Comparison of ENCODE assay signal across 21 mouse cellular contexts in the genomic region with DNA sequence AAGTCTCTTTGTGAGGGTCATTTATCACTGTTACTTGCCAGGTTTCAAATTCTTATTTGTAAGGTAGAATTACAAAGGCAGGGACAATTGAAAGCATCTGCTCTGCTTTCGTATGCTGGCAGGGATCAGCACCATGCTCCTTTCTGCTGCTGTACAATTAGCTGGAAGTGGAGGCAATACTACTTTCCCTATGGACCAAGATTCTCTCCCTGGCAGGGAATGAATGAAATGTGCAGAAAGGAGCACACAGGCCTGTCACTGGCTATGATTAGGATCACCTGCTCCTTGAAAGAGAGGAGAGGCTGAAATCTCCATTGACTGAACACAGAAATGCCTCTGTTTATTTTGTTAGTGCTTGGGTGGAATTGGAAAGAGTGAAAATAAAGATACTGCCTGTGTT.
DNase-seq lines count a peak whose midpoint lies in the region; ATAC-seq lines count a peak whose summit lies in the region.
"Had no signal": no experiment of that assay in that cellular context is flagged by ENCODE, and none has a peak within 500 bp of the region (broad histone marks: within the 10 kb centered on the region; RNA-seq: fewer than 3 reads in every experiment).

No protein-coding gene starts in this region.

- WGBS in forebrain, embryonic 14.5 days, result 29% methylated on average over 1 of the region's 1 CpGs
- WGBS in forebrain, embryonic 13.5 days, result 43% methylated on average over 1 of the region's 1 CpGs
- 65% methylated on average over 1 of the region's 1 CpGs for WGBS in midbrain, embryonic 14.5 days
- 75% methylated on average over 1 of the region's 1 CpGs for WGBS in midbrain, embryonic 10.5 days
- WGBS in embryonic facial prominence, embryonic 10.5 days, result 37% methylated on average over 1 of the region's 1 CpGs
- 52% methylated on average over 1 of the region's 1 CpGs for WGBS in heart, embryonic 12.5 days

- intact Hi-C loops in heart, postnatal 25 days (cut with DNase I), result no loop called here

- H3K4me3 ChIP-seq in forebrain, embryonic 14.5 days (ENCODE audit: low read depth, low read length), result no peak overlapping the region
- no peak overlapping the region for H3K4me3 ChIP-seq in forebrain, embryonic 13.5 days
- H3K4me3 ChIP-seq in midbrain, embryonic 14.5 days (replicated peaks; ENCODE audit: low read depth, low read length), result no peak overlapping the region
- no peak overlapping the region for H3K4me3 ChIP-seq in midbrain, embryonic 10.5 days
- no peak overlapping the region for H3K4me3 ChIP-seq in embryonic facial prominence, embryonic 10.5 days
- no peak overlapping the region for H3K4me3 ChIP-seq in heart, embryonic 12.5 days
- H3K4me3 ChIP-seq: kidney, embryonic 15.5 days; liver, embryonic 13.5 days had no signal

- H3K4me2 ChIP-seq in forebrain, embryonic 14.5 days (ENCODE audit: low read length), result no peak overlapping the region
- no peak overlapping the region for H3K4me2 ChIP-seq in forebrain, embryonic 13.5 days
- H3K4me2 ChIP-seq in midbrain, embryonic 14.5 days (ENCODE audit: low read length), result no peak overlapping the region
- no peak overlapping the region for H3K4me2 ChIP-seq in heart, embryonic 12.5 days
- H3K4me2 ChIP-seq: heart, embryonic 11.5 days; kidney, embryonic 15.5 days; liver, embryonic 13.5 days; lung, embryonic 14.5 days had no signal

- H3K9me3 ChIP-seq in forebrain, embryonic 14.5 days (replicated peaks; ENCODE audit: control insufficient read depth, low read length), result no peaks in the 10 kb centered on the region
- H3K9me3 ChIP-seq in forebrain, embryonic 13.5 days (replicated peaks), result no peaks in the 10 kb centered on the region
- H3K9me3 ChIP-seq in midbrain, embryonic 14.5 days (ENCODE audit: control insufficient read depth, low read length), result no peaks in the 10 kb centered on the region
- no peaks in the 10 kb centered on the region for H3K9me3 ChIP-seq in midbrain, embryonic 10.5 days (replicated peaks)
- no peaks in the 10 kb centered on the region for H3K9me3 ChIP-seq in embryonic facial prominence, embryonic 10.5 days
- no peaks in the 10 kb centered on the region for H3K9me3 ChIP-seq in heart, embryonic 12.5 days (replicated peaks)
- H3K9me3 ChIP-seq: kidney, embryonic 15.5 days had no signal

- H3K27ac ChIP-seq in forebrain, embryonic 14.5 days (ENCODE audit: low read depth, low read length), result no peak overlapping the region
- H3K27ac ChIP-seq in forebrain, embryonic 13.5 days, result no peak overlapping the region
- H3K27ac ChIP-seq in midbrain, embryonic 14.5 days (replicated peaks; ENCODE audit: low read depth, low read length), result no peak overlapping the region
- no peak overlapping the region for H3K27ac ChIP-seq in midbrain, embryonic 10.5 days (replicated peaks)
- H3K27ac ChIP-seq in embryonic facial prominence, embryonic 10.5 days (replicated peaks), result no peak overlapping the region
- H3K27ac ChIP-seq in heart, embryonic 12.5 days (ENCODE audit: poor library complexity, severe bottlenecking), result no peak overlapping the region
- H3K27ac ChIP-seq: kidney, embryonic 15.5 days; liver, embryonic 13.5 days had no signal

- no peaks in the 10 kb centered on the region for H3K36me3 ChIP-seq in forebrain, embryonic 14.5 days (ENCODE audit: control insufficient read depth, insufficient read depth, low read length)
- H3K36me3 ChIP-seq in forebrain, embryonic 13.5 days (ENCODE audit: poor library complexity, severe bottlenecking), result no peaks in the 10 kb centered on the region
- H3K36me3 ChIP-seq in midbrain, embryonic 14.5 days (ENCODE audit: control insufficient read depth, insufficient read depth, low read length), result no peaks in the 10 kb centered on the region
- H3K36me3 ChIP-seq in midbrain, embryonic 10.5 days, result no peaks in the 10 kb centered on the region
- no peaks in the 10 kb centered on the region for H3K36me3 ChIP-seq in embryonic facial prominence, embryonic 10.5 days (replicated peaks)
- no peaks in the 10 kb centered on the region for H3K36me3 ChIP-seq in heart, embryonic 12.5 days
- H3K36me3 ChIP-seq: kidney, embryonic 15.5 days; liver, embryonic 13.5 days had no signal

- no peaks in the 10 kb centered on the region for H3K27me3 ChIP-seq in forebrain, embryonic 14.5 days (replicated peaks; ENCODE audit: control insufficient read depth, insufficient read depth, low read length)
- no peaks in the 10 kb centered on the region for H3K27me3 ChIP-seq in forebrain, embryonic 13.5 days
- H3K27me3 ChIP-seq in midbrain, embryonic 14.5 days (ENCODE audit: control insufficient read depth, insufficient read depth, low read length), result no peaks in the 10 kb centered on the region
- H3K27me3 ChIP-seq in midbrain, embryonic 10.5 days (ENCODE audit: low read depth, poor library complexity, severe bottlenecking), result no peaks in the 10 kb centered on the region
- no peaks in the 10 kb centered on the region for H3K27me3 ChIP-seq in embryonic facial prominence, embryonic 10.5 days (replicated peaks; ENCODE audit: low read depth, poor library complexity, severe bottlenecking)
- no peaks in the 10 kb centered on the region for H3K27me3 ChIP-seq in heart, embryonic 12.5 days (replicated peaks)
- H3K27me3 ChIP-seq: kidney, embryonic 15.5 days; liver, embryonic 13.5 days had no signal

- peak; percentile 27 for DNase-seq in forebrain, embryonic 14.5 days (ENCODE audit: low spot score)
- peak; percentile 8 for DNase-seq in midbrain, embryonic 14.5 days
- no peak for DNase-seq in midbrain, embryonic 10.5 days (ENCODE audit: low spot score)
- DNase-seq in embryonic facial prominence, embryonic 10.5 days (ENCODE audit: low spot score), result peak; percentile 14
- no peak for DNase-seq in heart, postnatal 25 days (ENCODE audit: low spot score)
- DNase-seq: adrenal gland, adult 2 months; cerebellum, adult 18-20 months; cerebellum, postnatal 14 days; gastrocnemius, postnatal 10 days; heart, adult 11 months; heart, postnatal 10 days; kidney, postnatal 4 days; liver, embryonic 13.5 days; lung, embryonic 14.5 days; thymus, adult 2 months; thymus, postnatal 4 days had no signal

- no peak overlapping the region for H3K9ac ChIP-seq in forebrain, embryonic 14.5 days (ENCODE audit: low read length)
- H3K9ac ChIP-seq in forebrain, embryonic 13.5 days, result no peak overlapping the region
- no peak overlapping the region for H3K9ac ChIP-seq in midbrain, embryonic 14.5 days (replicated peaks; ENCODE audit: low read length)
- H3K9ac ChIP-seq in heart, embryonic 12.5 days, result no peak overlapping the region
- H3K9ac ChIP-seq: kidney, embryonic 15.5 days; liver, embryonic 13.5 days; lung, embryonic 14.5 days had no signal

- ATAC-seq in forebrain, embryonic 14.5 days, result 0 out of 2 replicates have a peak, but pooled peaks have one; percentile 32
- ATAC-seq in forebrain, embryonic 13.5 days, result no peak
- ATAC-seq in midbrain, embryonic 14.5 days (ENCODE audit: low FRiP score, low TSS enrichment), result no peak
- no peak for ATAC-seq in heart, embryonic 12.5 days (ENCODE audit: insufficient number of reproducible peaks, low FRiP score)
- ATAC-seq: intestine, postnatal 0 days had no signal

- no peaks in the 10 kb centered on the region for H3K4me1 ChIP-seq in forebrain, embryonic 14.5 days (ENCODE audit: control insufficient read depth, insufficient read depth, low read length)
- H3K4me1 ChIP-seq in forebrain, embryonic 13.5 days, result no peaks in the 10 kb centered on the region
- no peaks in the 10 kb centered on the region for H3K4me1 ChIP-seq in midbrain, embryonic 14.5 days (ENCODE audit: control insufficient read depth, insufficient read depth, low read length)
- no peaks in the 10 kb centered on the region for H3K4me1 ChIP-seq in midbrain, embryonic 10.5 days
- H3K4me1 ChIP-seq in embryonic facial prominence, embryonic 10.5 days, result peaks cover 9% of the 10 kb centered on the region
- H3K4me1 ChIP-seq in heart, embryonic 12.5 days (replicated peaks), result no peaks in the 10 kb centered on the region
- H3K4me1 ChIP-seq: kidney, embryonic 15.5 days; liver, embryonic 13.5 days had no signal

Comparison
In these comparisons a context has a peak if more than half of its experiments do, and no peak if none do; other contexts are left out.
1. DNase-seq: peak in forebrain, embryonic 14.5 days (single experiment), midbrain, embryonic 14.5 days (single experiment) and embryonic facial prominence, embryonic 10.5 days (single experiment); none in midbrain, embryonic 10.5 days (single experiment) and heart, postnatal 25 days (single experiment).